In the genomic region with DNA sequence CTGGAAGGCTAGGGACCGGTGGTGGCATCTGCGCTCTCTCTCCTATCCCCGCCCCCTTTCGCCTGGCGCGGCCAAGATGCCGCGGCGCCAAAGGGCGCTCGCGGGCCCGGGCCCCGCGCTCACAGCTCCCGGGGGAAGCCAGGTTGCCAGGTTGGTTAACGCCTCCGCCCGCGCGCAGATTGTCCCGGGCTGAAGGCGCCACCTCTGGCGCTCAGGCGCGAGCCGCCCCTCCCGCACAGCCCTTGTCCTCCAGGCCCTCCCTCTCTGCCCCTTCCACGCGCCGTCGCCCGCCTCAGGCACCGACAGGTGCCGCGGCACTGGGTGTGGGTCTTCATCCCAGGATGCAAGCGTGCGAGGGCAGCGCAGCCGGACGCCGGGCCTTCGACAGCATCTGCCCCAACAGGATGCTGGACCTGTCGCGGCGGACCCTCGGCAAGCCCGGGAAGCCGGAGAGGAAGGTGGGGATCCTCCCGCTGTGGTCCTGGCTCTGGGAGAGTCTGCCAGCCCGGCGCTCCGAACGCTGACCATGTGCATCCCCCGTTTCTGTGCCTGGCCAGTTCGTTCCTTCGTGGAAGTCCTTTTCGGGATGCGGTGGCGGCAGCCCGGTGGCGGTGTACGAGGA, we compare ENCODE assay signal across 8 mouse cellular contexts. TPM values are rescaled to one million over a fixed set of nuclear protein-coding genes. Genes with fewer than 3 reads are reported as not detected.
A peak's percentile ranks its signal among the peaks of the same experiment; 100 is the strongest.
DNase-seq lines count a peak whose midpoint lies in the region; ATAC-seq and TF ChIP-seq lines count a peak whose summit lies in the region.

A gene (plus strand): TSS at position 315 of the 622 bp plus-strand sequence.

- DNase-seq in CD4-positive helper T cell, adult 2 months (ENCODE audit: low read depth, low spot score) = peak; percentile 49
- DNase-seq in lung, embryonic 14.5 days = no peak
- peak; percentile 46 for DNase-seq in retina, embryonic 14.5 days (ENCODE audit: low spot score)
- no peak for DNase-seq in right cerebral cortex, adult 18-20 months
- DNase-seq in ovary, postnatal 36 days (ENCODE audit: low spot score) = no peak

- no peaks in the 10 kb centered on the region for H3K36me3 ChIP-seq in E14TG2a.4 (ENCODE audit: insufficient read depth, low read length)
- H3K36me3 ChIP-seq in embryonic facial prominence, embryonic 13.5 days = no peaks in the 10 kb centered on the region
- no peaks in the 10 kb centered on the region for H3K36me3 ChIP-seq in lung, embryonic 14.5 days (ENCODE audit: insufficient read depth)

- no peaks in the 10 kb centered on the region for H3K9me3 ChIP-seq in E14TG2a.4 (ENCODE audit: low read length)
- H3K9me3 ChIP-seq in embryonic facial prominence, embryonic 13.5 days = no peaks in the 10 kb centered on the region
- no peaks in the 10 kb centered on the region for H3K9me3 ChIP-seq in lung, embryonic 14.5 days (ENCODE audit: low read depth, low read length)

- peaks cover 36% of the 10 kb centered on the region for H3K4me1 ChIP-seq in E14TG2a.4 (replicated peaks; ENCODE audit: low read depth, low read length)
- H3K4me1 ChIP-seq in embryonic facial prominence, embryonic 13.5 days = peaks cover 33% of the 10 kb centered on the region
- no peaks in the 10 kb centered on the region; the same call in 1 of the 2 replicates for H3K4me1 ChIP-seq in lung, embryonic 14.5 days (ENCODE audit: insufficient read depth)

- ATAC-seq in embryonic facial prominence, embryonic 13.5 days (ENCODE audit: insufficient number of reproducible peaks, insufficient read depth, low FRiP score, low TSS enrichment, low read depth) = no peak
- peak; percentile 24 for ATAC-seq in inflammation-experienced regulatory T-cells, adult 6 months
- ATAC-seq in lung, embryonic 14.5 days (ENCODE audit: insufficient read depth) = peak; percentile 36

- H3K27ac ChIP-seq in embryonic facial prominence, embryonic 13.5 days = no peak within 1 kb of the TSS
- H3K27ac ChIP-seq in lung, embryonic 14.5 days (ENCODE audit: low read depth) = no peak within 1 kb of the TSS

- no peak for TF ChIP-seq CTCF in E14TG2a.4 (conservative IDR thresholded peaks at IDR 0.05; ENCODE audit: low read length)
- no peak for TF ChIP-seq CTCF in lung, embryonic 14.5 days (IDR thresholded peaks at IDR 0.05; ENCODE audit: low read depth)

- under 1% methylated on average over 63 of the region's 63 CpGs for WGBS in embryonic facial prominence, embryonic 13.5 days
- WGBS in lung, embryonic 14.5 days = under 1% methylated on average over 63 of the region's 63 CpGs

- peaks cover 94% of the 10 kb centered on the region for H3K27me3 ChIP-seq in E14TG2a.4 (ENCODE audit: insufficient read depth, low read length)
- peaks cover 95% of the 10 kb centered on the region for H3K27me3 ChIP-seq in embryonic facial prominence, embryonic 13.5 days
- H3K27me3 ChIP-seq in lung, embryonic 14.5 days (ENCODE audit: insufficient read depth, low read length) = peaks cover 94% of the 10 kb centered on the region

- H3K4me3 ChIP-seq in E14TG2a.4 (replicated peaks; ENCODE audit: low read length) = peak within 1 kb of the TSS; percentile 84
- H3K4me3 ChIP-seq in embryonic facial prominence, embryonic 13.5 days = peak within 1 kb of the TSS; percentile 44
- peak within 1 kb of the TSS; percentile 41 for H3K4me3 ChIP-seq in lung, embryonic 14.5 days (ENCODE audit: low read depth, low read length)

- H3K9ac ChIP-seq in embryonic facial prominence, embryonic 13.5 days = peak within 1 kb of the TSS; percentile 58
- H3K9ac ChIP-seq in lung, embryonic 14.5 days = no peak within 1 kb of the TSS

- peak within 1 kb of the TSS; percentile 73 for H3K4me2 ChIP-seq in embryonic facial prominence, embryonic 13.5 days
- H3K4me2 ChIP-seq in lung, embryonic 14.5 days = peak within 1 kb of the TSS; percentile 73

RNA-seq across cellular contexts. Expression of the gene that starts here (rescaled TPM):
- 0.21 and 0.34 TPM in 2 replicates for polyA plus RNA-seq in embryonic facial prominence, embryonic 13.5 days (2015; fragmentation: Nextera tagmentation; extraction: Ambion mirVana)
- not detected for polyA plus RNA-seq in inflammation-experienced regulatory T-cells, adult 6 months (2017; shearing (Covaris generic))
- polyA plus RNA-seq in lung, embryonic 14.5 days (2014; fragmentation: Nextera tagmentation; extraction: Ambion mirVana) = 1.1 and 2.2 TPM in 2 replicates

Comparison
In these comparisons a context has a peak if more than half of its experiments do, and no peak if none do; other contexts are left out.
1. Peak in ATAC-seq in inflammation-experienced regulatory T-cells, adult 6 months; RNA of the gene not detected or under 1 TPM.
2. DNase-seq: peak in CD4-positive helper T cell, adult 2 months (single experiment) and retina, embryonic 14.5 days (single experiment); none in lung, embryonic 14.5 days (single experiment), right cerebral cortex, adult 18-20 months (single experiment) and ovary, postnatal 36 days (single experiment).
3. Peak in every context shown above with its lines, with median percentiles within 50 percentile points of each other: H3K4me3 ChIP-seq.